Mouse (Mus musculus) liver, postnatal 0 days (tissue): ENCODE data around the gene Cog5. TPM values are rescaled to one million over a fixed set of nuclear protein-coding genes. Genes with fewer than 3 reads are reported as not detected.

Experiments
- ATAC-seq: fragments of 200-750 bp; cut with Nextera tagmentation; 2 replicates; pipeline ENCODE4 v1.8.0; 2017; ENCODE audit warnings: mild to moderate bottlenecking, moderate library complexity
- DNase-seq: peaks from one replicate; pipeline ENCODE4 v3.0.0-alpha.2; 2016
- H3K27ac ChIP-seq: fragments of 300-500 bp; sonication (generic); 2 replicates; pipeline ENCODE4 v1.5.1; 2014; ENCODE audit warnings: antibody characterized with exemption, moderate library complexity, mild to moderate bottlenecking, low read depth
- H3K27me3 ChIP-seq: fragments of 300-500 bp; sonication (generic); 2 replicates; pipeline ENCODE4 v1.6.1; 2014; ENCODE audit warnings: low read length, control low read depth, mixed read lengths; ENCODE audit not compliant: insufficient read depth
- H3K36me3 ChIP-seq: fragments of 300-500 bp; sonication (generic); replicated peaks from 2 replicates; pipeline ENCODE4 v1.6.1; 2014; ENCODE audit warnings: mild to moderate bottlenecking, control low read depth, low read length, moderate library complexity, mixed read lengths; ENCODE audit not compliant: insufficient read depth
- H3K4me1 ChIP-seq: fragments of 300-500 bp; sonication (generic); 2 replicates; pipeline ENCODE4 v1.6.1; 2014; ENCODE audit warnings: antibody characterized with exemption, mild to moderate bottlenecking, control low read depth; ENCODE audit not compliant: insufficient read depth
- H3K4me2 ChIP-seq: fragments of 300-500 bp; sonication (generic); 2 replicates; pipeline ENCODE4 v1.6.1; 2014; ENCODE audit warnings: low read depth, mild to moderate bottlenecking, low read length, moderate library complexity, mixed read lengths
- H3K4me3 ChIP-seq: fragments of 300-500 bp; sonication (generic); 2 replicates; pipeline ENCODE4 v1.5.1; 2014; ENCODE audit warnings: low read depth, low read length
- H3K9ac ChIP-seq: fragments of 300-500 bp; sonication (generic); replicated peaks from 2 replicates; pipeline ENCODE4 v1.6.1; 2014; ENCODE audit warnings: mild to moderate bottlenecking, moderate library complexity
- H3K9me3 ChIP-seq: fragments of 300-500 bp; sonication (generic); 2 replicates; pipeline ENCODE4 v1.6.1; 2016; ENCODE audit warnings: mild to moderate bottlenecking, control low read depth, low read length, mixed read lengths
- CTCF ChIP-seq: sonication (generic); IDR thresholded peaks from 2 replicates; pipeline ENCODE4 v1.5.1; 2016; ENCODE audit warnings: antibody characterized with exemption, low read depth
- EP300 ChIP-seq: IDR thresholded peaks from 2 replicates; pipeline ENCODE4 v1.6.1; 2016; ENCODE audit warnings: antibody characterized with exemption, low read depth, mild to moderate bottlenecking
- WGBS: fragments of 180-500 bp; shearing (Covaris S2); extraction: QIAGEN DNeasy Blood & Tissue Kit; methylation state at CpG from one replicate; pipeline ENCODE4 v1.1.7; 2014; ENCODE audit not compliant: insufficient replicate concordance; 5-methylcytosine and 5-hydroxymethylcytosine counted together
- polyA plus RNA-seq: library from polyadenylated mRNA; unstranded; fragments of >200 nt; fragmentation: Nextera tagmentation; extraction: Ambion mirVana; gene quantifications from 2 replicates; pipeline ENCODE4 v1.2.1, GENCODE M21; 2015

Gene Cog5
- polyA plus RNA-seq, 1 experiment from 2014 or later: 6.4 TPM

DNA sequence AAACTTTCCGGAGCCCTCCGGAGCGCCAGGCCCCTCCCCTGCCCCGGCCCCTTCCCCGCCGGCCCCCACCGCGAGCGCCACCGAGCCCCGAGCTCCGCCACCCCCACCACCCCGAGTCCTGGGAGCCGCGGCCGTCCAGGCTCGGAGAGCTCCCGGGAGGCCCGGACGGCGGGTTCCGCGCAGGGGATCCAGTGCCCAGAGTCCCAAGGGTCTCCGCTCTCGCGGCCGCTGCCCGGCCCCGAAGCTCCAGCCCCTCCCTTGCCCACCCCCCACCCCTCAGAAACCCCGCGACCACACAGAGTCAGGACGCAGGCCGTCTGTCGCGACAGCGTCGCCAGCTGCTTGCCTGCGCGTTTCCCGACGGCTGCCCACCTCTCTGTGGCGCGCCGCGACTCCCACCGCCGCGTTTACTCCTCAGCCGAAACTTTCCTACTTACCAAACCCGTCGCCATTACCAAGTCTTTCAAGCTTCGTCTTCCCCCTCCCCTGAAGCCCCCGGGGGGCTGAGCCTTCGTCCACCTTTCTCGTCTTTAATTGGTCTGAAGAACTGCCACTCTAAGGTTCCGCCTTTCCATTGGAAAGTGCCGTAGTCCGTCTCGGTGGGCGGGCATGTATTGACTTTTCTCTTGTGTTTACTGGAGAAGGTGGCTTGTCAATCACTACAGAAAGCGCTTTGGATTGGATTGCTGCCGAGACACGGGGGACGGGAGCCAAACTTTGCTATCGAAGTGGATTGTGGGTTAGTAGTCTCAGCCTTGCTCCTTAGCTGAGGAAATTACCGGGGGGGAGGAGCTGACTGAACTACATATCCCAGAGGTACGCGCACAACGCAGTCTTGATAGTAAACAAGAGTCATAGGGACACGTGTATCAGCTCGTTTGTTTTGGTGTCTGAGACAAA is 295.3 kb downstream of the Cog5 start, which contains the start of gene Hbp1:
Hbp1 (minus strand) TSS at position 777 of the 900 bp plus-strand sequence.
- peak within 1 kb of the TSS; percentile 100 for H3K9ac ChIP-seq
- H3K4me2 ChIP-seq: peak within 1 kb of the TSS; percentile 75
- H3K4me1 ChIP-seq: peaks cover 10% of the 10 kb centered on the region
- under 1% methylated on average over 63 of the region's 71 CpGs for WGBS
- H3K9me3 ChIP-seq: no peaks in the 10 kb centered on the region
- TF ChIP-seq CTCF (no peak), EP300 (no peak; the same call in none of the 2 replicates)
- peak within 1 kb of the TSS; percentile 100 for H3K27ac ChIP-seq
- no peaks in the 10 kb centered on the region for H3K27me3 ChIP-seq
- no peaks in the 10 kb centered on the region for H3K36me3 ChIP-seq
- ATAC-seq: peak; percentile 90
- peak within 1 kb of the TSS; percentile 99 for H3K4me3 ChIP-seq
- peak; percentile 97 for DNase-seq

GRCm38 (mm10) chr12:31950659-31951031 is 296.0 kb downstream of the Cog5 start:
- ATAC-seq: no peak
- H3K9ac ChIP-seq: peak overlapping the region; percentile 47; the same call in 1 of the 2 replicates
- H3K4me2 ChIP-seq: peak overlapping the region; percentile 71
- H3K27ac ChIP-seq: peak overlapping the region; percentile 75
- DNase-seq: no peak
- H3K9me3 ChIP-seq: no peaks in the 10 kb centered on the region
- WGBS: 9% methylated on average over 9 of the region's 9 CpGs
- peaks cover 10% of the 10 kb centered on the region for H3K4me1 ChIP-seq
- H3K27me3 ChIP-seq: no peaks in the 10 kb centered on the region
- 0 out of 2 replicates have a peak, but pooled peaks have one; percentile 5 for TF ChIP-seq EP300
- TF ChIP-seq CTCF: no peak
- H3K4me3 ChIP-seq: peak overlapping the region; percentile 38
- no peaks in the 10 kb centered on the region for H3K36me3 ChIP-seq

DNA sequence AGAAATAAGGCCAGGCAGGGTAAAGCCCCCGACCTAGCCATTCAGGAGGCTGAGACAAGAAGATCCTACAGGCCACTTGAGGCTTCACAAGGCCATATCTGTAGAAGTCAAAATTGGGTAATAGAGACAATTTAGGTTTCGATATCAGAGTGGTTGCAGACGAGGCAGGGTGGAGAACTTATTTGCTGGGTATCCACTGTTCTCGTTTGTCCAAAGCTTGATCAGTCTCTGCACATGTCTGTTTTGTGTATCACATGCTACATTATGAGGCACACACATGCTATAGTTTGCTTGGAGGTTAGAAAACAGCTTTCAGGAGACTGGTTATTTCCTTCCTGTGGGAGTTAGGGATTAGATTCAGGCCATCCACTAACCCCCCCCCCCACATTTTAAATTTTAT is 301.2 kb downstream of the Cog5 start:
- ATAC-seq (no peak), DNase-seq (no peak)
- Histone ChIP-seq H3K27ac (no peak overlapping the region), H3K4me3 (no peak overlapping the region), H3K36me3 (no peaks in the 10 kb centered on the region), H3K9ac (no peak overlapping the region), H3K27me3 (no peaks in the 10 kb centered on the region), H3K9me3 (no peaks in the 10 kb centered on the region), H3K4me1 (peaks cover 5% of the 10 kb centered on the region; the same call in 1 of the 2 replicates), H3K4me2 (no peak overlapping the region)
- TF ChIP-seq CTCF (no peak), EP300 (no peak)
- 66% methylated on average over 4 of the region's 4 CpGs for WGBS

- peaks cover 11% of the 10 kb centered on the region for H3K4me1 ChIP-seq
- no peaks in the 10 kb centered on the region for H3K27me3 ChIP-seq
- no peak for ATAC-seq
- H3K9me3 ChIP-seq: no peaks in the 10 kb centered on the region
- WGBS: 93% methylated on average over 6 of the region's 6 CpGs
- H3K4me2 ChIP-seq: no peak overlapping the region
- H3K9ac ChIP-seq: no peak overlapping the region
- DNase-seq: no peak
- H3K4me3 ChIP-seq: no peak overlapping the region
- no peak overlapping the region for H3K27ac ChIP-seq
- TF ChIP-seq CTCF: no peak
- no peak for TF ChIP-seq EP300
- peaks cover 14% of the 10 kb centered on the region for H3K36me3 ChIP-seq
Measured at GRCm38 (mm10) chr12:31964074-31964473, 309.4 kb downstream of the Cog5 start.

DNA sequence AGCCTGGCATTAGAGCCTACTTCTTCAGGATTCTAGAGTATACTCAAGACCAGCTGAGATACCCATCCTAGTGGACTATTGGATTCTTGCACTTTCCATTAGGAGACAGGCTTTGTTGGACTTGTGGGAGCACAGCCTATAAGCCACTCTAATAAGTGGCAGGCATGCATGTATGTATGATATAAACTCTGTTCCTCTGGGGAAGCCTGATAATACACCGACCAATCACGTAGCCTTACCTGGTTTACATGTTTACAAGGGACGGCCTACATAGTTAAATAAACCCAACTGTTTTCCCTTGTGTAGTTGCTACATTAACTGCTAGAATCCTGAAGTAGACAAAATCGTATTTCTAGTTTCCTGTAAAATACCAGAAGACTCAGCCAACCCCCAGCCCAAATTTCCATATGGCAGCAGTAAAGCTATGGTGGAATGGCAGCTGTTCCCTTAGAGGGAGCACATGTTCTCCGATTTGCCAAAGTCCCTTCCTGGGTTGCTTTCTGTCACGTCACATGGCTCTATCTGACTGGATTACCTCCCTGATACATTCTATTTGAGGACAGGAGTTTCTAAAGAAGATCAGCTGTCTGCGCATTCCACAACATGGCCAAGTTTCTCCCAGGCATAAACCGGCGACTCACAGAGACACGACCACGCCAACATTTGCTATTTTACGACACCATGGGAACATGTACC is 311.0 kb downstream of the Cog5 start:
- TF ChIP-seq EP300: peak; percentile 85
- TF ChIP-seq CTCF: no peak
- no peak overlapping the region for H3K4me2 ChIP-seq
- DNase-seq: no peak
- peaks cover 11% of the 10 kb centered on the region for H3K4me1 ChIP-seq
- no peaks in the 10 kb centered on the region for H3K27me3 ChIP-seq
- H3K36me3 ChIP-seq: peaks cover 14% of the 10 kb centered on the region
- no peak overlapping the region; the same call in 1 of the 2 replicates for H3K9ac ChIP-seq
- 80% methylated on average over 12 of the region's 12 CpGs for WGBS
- H3K9me3 ChIP-seq: no peaks in the 10 kb centered on the region
- peak; percentile 76 for ATAC-seq
- H3K27ac ChIP-seq: peak overlapping the region; percentile 81
- no peak overlapping the region for H3K4me3 ChIP-seq

DNA sequence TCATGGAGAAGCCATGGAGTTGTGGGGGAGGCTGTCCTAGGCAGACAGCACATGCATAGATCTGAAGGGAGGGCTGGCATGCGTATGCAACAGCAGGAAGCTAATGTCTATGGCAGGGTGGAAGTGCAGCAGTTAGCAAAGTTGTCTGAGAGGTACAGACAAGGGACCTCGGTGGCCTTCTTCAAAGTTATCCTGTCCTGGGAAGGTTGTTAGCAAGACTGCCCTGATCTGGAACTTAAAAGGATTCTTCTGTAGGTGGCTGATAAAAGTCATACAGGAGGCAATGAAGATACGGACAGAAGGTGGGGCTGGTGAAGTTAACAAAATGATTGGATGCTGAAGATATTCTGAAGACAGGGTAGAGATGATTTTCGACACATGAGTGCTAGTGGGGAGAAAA is 311.7 kb downstream of the Cog5 start:
- Histone ChIP-seq H3K36me3 (peaks cover 14% of the 10 kb centered on the region), H3K4me2 (peak overlapping the region; percentile 10; the same call in 1 of the 2 replicates), H3K9me3 (no peaks in the 10 kb centered on the region), H3K27me3 (no peaks in the 10 kb centered on the region), H3K4me1 (peaks cover 11% of the 10 kb centered on the region), H3K27ac (peak overlapping the region; percentile 81), H3K4me3 (no peak overlapping the region), H3K9ac (no peak overlapping the region)
- TF ChIP-seq EP300: peak; percentile 96
- TF ChIP-seq CTCF: 0 out of 2 replicates have a peak, but pooled peaks have one; percentile 3
- DNase-seq (peak; percentile 21), ATAC-seq (peak; percentile 82)
- WGBS: 56% methylated on average over 4 of the region's 4 CpGs
